Mouse (Mus musculus) olfactory bulb, adult 2 months (tissue): ENCODE data around the gene Ppp1r9a.

Experiments used
- CTCF ChIP-seq: fragments of 200-500 bp; IDR thresholded peaks from 2 replicates; pipeline ENCODE4 v1.5.1; 2012; ENCODE audit warnings: low read depth, mild to moderate bottlenecking, low read length, moderate library complexity; ENCODE audit not compliant: insufficient read depth
- POLR2A ChIP-seq: fragments of 200-500 bp; IDR thresholded peaks from 2 replicates; pipeline ENCODE4 v1.6.1; 2012; ENCODE audit warnings: mild to moderate bottlenecking, low read depth, low read length, moderate library complexity; ENCODE audit not compliant: insufficient read depth

- no peak for TF ChIP-seq CTCF
- TF ChIP-seq POLR2A: no peak
Measured at GRCm38 (mm10) chr6:5187586-5187985, 284.9 kb downstream of the Ppp1r9a start.
